Mouse (Mus musculus) T-helper 17 cell (primary cell): Measurements from ENCODE around the gene Gstp3.
"Not testable (repeated sequence)": the region's sequence is repeated elsewhere in the genome, so short reads cannot be mapped to it uniquely, and the experiment has no call there.

Source experiments
- in situ Hi-C, 2 experiments: fragments of 300-600 bp; cut with MboI, MseI; formaldehyde crosslinking; loops; 1 replicate in 1 of 2; 2 replicates in 1 of 2; pipeline ENCODE4 v1.15.1; 2025; ENCODE audit warnings: high pct_unique_total_duplicates in 2 of 2

The Gstp3 gene

GRCm38 (mm10) chr19:4042124-4042523, 17.2 kb downstream of the Gstp3 start:
- in situ Hi-C loops = loop anchor here in 1 of 2 experiments (5.0 kb wide), 1 partner anchor 50 kb away; the partner anchor contains the start of gene Tbx10

- in situ Hi-C loops = loop anchor here in 1 of 2 experiments (5.0 kb wide), 1 partner anchor 49 kb away; the partner anchor contains the start of gene Tbx10
Observed at GRCm38 (mm10) chr19:4041500-4041899, 17.9 kb downstream of the Gstp3 start.

GRCm38 (mm10) chr19:4040941-4041340, 18.4 kb downstream of the Gstp3 start:
- in situ Hi-C loops = loop anchor here in 1 of 2 experiments (5.0 kb wide), 1 partner anchor 49 kb away; the partner anchor contains the start of gene Tbx10

GRCm38 (mm10) chr19:4037788-4038232, 21.6 kb downstream of the Gstp3 start, which contains the start of gene Gstp1:
Gene Gstp1 (minus strand): TSS chr19:4037985.
- in situ Hi-C loops = no loop called here

- in situ Hi-C loops = not testable (repeated sequence)
Observed at GRCm38 (mm10) chr19:4037154-4037787, 22.1 kb downstream of the Gstp3 start.

- in situ Hi-C loops = no loop called here
Observed at GRCm38 (mm10) chr19:4036327-4037045, 22.9 kb downstream of the Gstp3 start.

GRCm38 (mm10) chr19:4033742-4034141, 25.6 kb downstream of the Gstp3 start:
- in situ Hi-C loops = no loop called here

GRCm38 (mm10) chr19:4033298-4033697, 26.1 kb downstream of the Gstp3 start:
- in situ Hi-C loops = no loop called here

GRCm38 (mm10) chr19:4032668-4033067, 26.7 kb downstream of the Gstp3 start:
- in situ Hi-C loops = no loop called here

- in situ Hi-C loops = no loop called here
Observed at GRCm38 (mm10) chr19:4027576-4027975, 31.8 kb downstream of the Gstp3 start.

- in situ Hi-C loops = no loop called here
Observed at GRCm38 (mm10) chr19:4023185-4023584, 36.2 kb downstream of the Gstp3 start.

- in situ Hi-C loops = no loop called here
Observed at GRCm38 (mm10) chr19:4018743-4019583, 40.4 kb downstream of the Gstp3 start.

GRCm38 (mm10) chr19:4017921-4018587, 41.3 kb downstream of the Gstp3 start:
- in situ Hi-C loops = no loop called here

- in situ Hi-C loops = no loop called here
Observed at GRCm38 (mm10) chr19:4015635-4016034, 43.7 kb downstream of the Gstp3 start.

- in situ Hi-C loops = no loop called here
Observed at GRCm38 (mm10) chr19:4014802-4015201, 44.6 kb downstream of the Gstp3 start.

- in situ Hi-C loops = no loop called here
Observed at GRCm38 (mm10) chr19:4013066-4013465, 46.3 kb downstream of the Gstp3 start.

- in situ Hi-C loops = no loop called here
Observed at GRCm38 (mm10) chr19:4012432-4013022, 46.8 kb downstream of the Gstp3 start, which contains the start of gene Ndufv1. Gene Ndufv1 (minus strand): TSS chr19:4012806.

- in situ Hi-C loops = no loop called here
Observed at GRCm38 (mm10) chr19:4011086-4011485, 48.3 kb downstream of the Gstp3 start.
